In the genomic region with DNA sequence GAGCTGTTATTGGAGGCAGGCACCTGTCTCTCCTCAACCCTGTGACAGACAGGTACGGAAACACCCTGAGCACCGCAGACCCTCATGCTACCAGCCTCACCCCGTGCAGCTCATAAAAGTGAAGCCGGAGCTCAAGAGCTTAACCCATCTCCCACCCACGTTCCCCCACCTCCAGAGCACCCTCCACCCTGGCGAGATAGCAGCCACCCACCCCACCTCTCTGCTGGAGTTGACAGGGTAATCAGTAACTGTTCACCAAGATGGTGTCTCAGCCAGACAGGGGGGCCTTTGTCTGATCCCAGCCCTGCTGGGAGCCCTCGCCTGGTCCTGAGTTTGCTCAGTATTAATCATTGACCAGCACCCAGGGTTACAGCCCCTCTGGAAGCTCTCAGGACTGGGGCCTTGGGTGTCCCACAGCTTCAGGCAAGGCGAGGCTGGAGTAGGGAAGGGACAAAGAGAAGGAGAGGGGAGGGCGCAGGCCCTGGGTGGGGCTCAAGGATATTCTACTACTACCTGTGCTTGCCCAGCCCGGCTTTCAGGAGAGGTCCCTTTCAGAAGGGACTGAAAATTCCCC, we compare ENCODE assay signal across 15 mouse cellular contexts.
DNase-seq lines count a peak whose midpoint lies in the region; ATAC-seq lines count a peak whose summit lies in the region.
"Had no signal": no experiment of that assay in that cellular context is flagged by ENCODE, and none has a peak within 500 bp of the region (broad histone marks: within the 10 kb centered on the region; RNA-seq: fewer than 3 reads in every experiment).

No protein-coding gene starts in this region.

- no peaks in the 10 kb centered on the region for H3K9me3 ChIP-seq in kidney, embryonic 14.5 days (ENCODE audit: control insufficient read depth, low read length)
- no peaks in the 10 kb centered on the region for H3K9me3 ChIP-seq in limb, embryonic 10.5 days (replicated peaks)
- H3K9me3 ChIP-seq in stomach, embryonic 14.5 days (ENCODE audit: control insufficient read depth, low read depth, low read length) = no peaks in the 10 kb centered on the region
- H3K9me3 ChIP-seq: G1E; hindbrain, embryonic 15.5 days; midbrain, embryonic 15.5 days; neural tube, embryonic 12.5 days had no signal

- no peak for DNase-seq in kidney, adult 9 months
- DNase-seq in limb, embryonic 10.5 days (ENCODE audit: low spot score) = no peak
- no peak for DNase-seq in frontal cortex, postnatal 14 days (ENCODE audit: low spot score in 2 of 2)
- DNase-seq in layer of hippocampus, postnatal 10 days (ENCODE audit: low spot score in 2 of 2) = no peak
- DNase-seq: adrenal gland, postnatal 10 days; cerebellum, adult 9-10 months; gastrocnemius, postnatal 36 days had no signal

- H3K9ac ChIP-seq in kidney, embryonic 14.5 days (ENCODE audit: low read depth, low read length) = no peak overlapping the region; the same call in 1 of the 2 replicates
- H3K9ac ChIP-seq in stomach, embryonic 14.5 days (replicated peaks; ENCODE audit: low read depth, low read length) = no peak overlapping the region
- H3K9ac ChIP-seq: hindbrain, embryonic 15.5 days; midbrain, embryonic 15.5 days; neural tube, embryonic 12.5 days had no signal

- 0 out of 2 replicates have a peak overlapping the region, but pooled peaks have one; percentile 12 for H3K4me2 ChIP-seq in kidney, embryonic 14.5 days (replicated peaks; ENCODE audit: low read depth, low read length)
- H3K4me2 ChIP-seq in stomach, embryonic 14.5 days (replicated peaks; ENCODE audit: low read depth, low read length) = peak overlapping the region; percentile 10
- H3K4me2 ChIP-seq: hindbrain, embryonic 15.5 days; midbrain, embryonic 15.5 days; neural tube, embryonic 12.5 days had no signal

- 46% methylated on average over 10 of the region's 10 CpGs for WGBS in kidney, embryonic 14.5 days
- WGBS in limb, embryonic 10.5 days = 82% methylated on average over 10 of the region's 10 CpGs
- WGBS in stomach, embryonic 14.5 days = 51% methylated on average over 10 of the region's 10 CpGs

- ATAC-seq in kidney, embryonic 14.5 days (ENCODE audit: low FRiP score, low TSS enrichment) = peak; percentile 86
- ATAC-seq in granulocyte monocyte progenitor cell, adult 5-6 weeks (replicated peaks; ENCODE audit: poor library complexity, severe bottlenecking) = 0 out of 2 replicates have a peak, but pooled peaks have one; percentile 7
- peak; percentile 93 for ATAC-seq in stomach, embryonic 14.5 days (ENCODE audit: insufficient number of reproducible peaks, insufficient read depth, low FRiP score, low read depth)
- ATAC-seq: midbrain, embryonic 15.5 days had no signal

- H3K27ac ChIP-seq in kidney, embryonic 14.5 days (ENCODE audit: low read depth, low read length) = peak overlapping the region; percentile 80
- H3K27ac ChIP-seq in limb, embryonic 10.5 days = peak overlapping the region; percentile 74
- peak overlapping the region; percentile 89 for H3K27ac ChIP-seq in stomach, embryonic 14.5 days (ENCODE audit: low read length)
- H3K27ac ChIP-seq: hindbrain, embryonic 15.5 days; macrophage; midbrain, embryonic 15.5 days; neural tube, embryonic 12.5 days had no signal

- H3K27me3 ChIP-seq in kidney, embryonic 14.5 days (ENCODE audit: control insufficient read depth, insufficient read depth, low read length) = no peaks in the 10 kb centered on the region
- no peaks in the 10 kb centered on the region for H3K27me3 ChIP-seq in limb, embryonic 10.5 days (ENCODE audit: low read depth, poor library complexity, severe bottlenecking)
- H3K27me3 ChIP-seq in stomach, embryonic 14.5 days (ENCODE audit: control insufficient read depth, insufficient read depth, low read length) = no peaks in the 10 kb centered on the region
- H3K27me3 ChIP-seq: hindbrain, embryonic 15.5 days; midbrain, embryonic 15.5 days; neural tube, embryonic 12.5 days had no signal

- no peaks in the 10 kb centered on the region for H3K36me3 ChIP-seq in kidney, embryonic 14.5 days (ENCODE audit: control insufficient read depth, insufficient read depth, low read length)
- no peaks in the 10 kb centered on the region for H3K36me3 ChIP-seq in limb, embryonic 10.5 days
- no peaks in the 10 kb centered on the region for H3K36me3 ChIP-seq in stomach, embryonic 14.5 days (ENCODE audit: control insufficient read depth, insufficient read depth, low read length)
- H3K36me3 ChIP-seq: G1E; hindbrain, embryonic 15.5 days; midbrain, embryonic 15.5 days; neural tube, embryonic 12.5 days had no signal

- no peak overlapping the region for H3K4me3 ChIP-seq in kidney, embryonic 14.5 days (ENCODE audit: low read length)
- H3K4me3 ChIP-seq in limb, embryonic 10.5 days = no peak overlapping the region
- H3K4me3 ChIP-seq in stomach, embryonic 14.5 days (ENCODE audit: low read depth, low read length) = no peak overlapping the region
- H3K4me3 ChIP-seq: hindbrain, embryonic 15.5 days; midbrain, embryonic 15.5 days; neural tube, embryonic 12.5 days had no signal

- H3K4me1 ChIP-seq in kidney, embryonic 14.5 days (ENCODE audit: control insufficient read depth, insufficient read depth, low read length) = peaks cover 8% of the 10 kb centered on the region; the same call in 1 of the 2 replicates
- peaks cover 26% of the 10 kb centered on the region for H3K4me1 ChIP-seq in limb, embryonic 10.5 days
- H3K4me1 ChIP-seq in stomach, embryonic 14.5 days (ENCODE audit: control insufficient read depth, insufficient read depth, low read length) = no peaks in the 10 kb centered on the region
- H3K4me1 ChIP-seq: midbrain, embryonic 15.5 days had no signal

Comparison
In these comparisons a context has a peak if more than half of its experiments do, and no peak if none do; other contexts are left out.
1. ATAC-seq: peak in every context shown above with its lines; median percentile 93 in stomach, embryonic 14.5 days; 86 in kidney, embryonic 14.5 days; 7 in granulocyte monocyte progenitor cell, adult 5-6 weeks.